Mouse (Mus musculus): ENCODE results near the gene Zfp281. TPM values are rescaled to one million over a fixed set of nuclear protein-coding genes. Genes with fewer than 3 reads are reported as not detected.

The Zfp281 gene
- polyA plus RNA-seq, 2 experiments = 2.9 to 6.7 TPM

DNA sequence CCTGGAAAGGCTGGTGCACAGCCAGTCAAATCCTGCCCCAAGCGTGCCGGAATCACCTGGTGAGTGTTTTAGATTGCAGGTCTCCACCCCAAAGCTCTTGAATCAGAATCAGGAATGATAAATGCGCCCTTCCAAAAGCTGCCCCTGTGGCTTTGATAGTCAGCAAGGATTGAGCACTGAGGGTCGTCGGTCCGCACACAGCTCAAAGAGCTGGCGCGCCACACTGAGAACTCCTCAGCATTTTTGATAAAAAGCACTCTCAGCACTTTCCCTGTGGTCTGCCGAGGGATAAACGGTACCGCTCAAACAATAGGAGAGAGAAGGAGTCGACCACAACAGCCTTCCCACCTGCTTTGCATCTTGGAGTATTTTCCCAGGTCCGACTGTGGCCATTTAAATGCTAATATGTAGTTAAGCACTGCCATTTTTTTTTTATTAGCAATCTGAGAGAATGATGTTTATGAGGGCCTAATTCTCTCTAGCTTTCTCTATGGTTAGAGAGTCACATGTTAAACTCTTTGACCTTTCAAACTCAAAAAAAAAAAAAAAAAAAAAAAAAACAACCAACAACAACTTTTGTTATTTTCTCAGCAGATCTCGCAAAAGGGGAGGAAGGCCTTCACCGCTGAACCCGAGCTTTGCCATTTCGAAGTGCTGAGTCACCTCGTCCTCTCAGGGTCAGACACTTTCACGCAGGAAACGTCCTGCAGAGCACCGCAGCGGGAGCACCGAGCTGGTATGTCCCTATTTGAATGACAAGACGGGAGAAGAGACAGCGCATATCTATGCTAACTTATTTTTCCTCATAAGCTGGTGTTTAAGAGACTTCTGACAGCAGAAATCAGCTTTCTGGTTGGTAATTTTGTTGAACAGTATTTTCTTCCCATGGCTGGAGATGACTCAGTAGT, 50.1 kb downstream of the Zfp281 start:
- Histone ChIP-seq H3K36me3 (replicated peaks; ENCODE audit: control insufficient read depth, insufficient read depth, low read depth) (no peaks in the 10 kb centered on the region), H3K27me3 (ENCODE audit: control insufficient read depth, insufficient read depth, low read length) (no peaks in the 10 kb centered on the region), H3K4me1 (replicated peaks; ENCODE audit: control insufficient read depth in 2 of 2, insufficient read depth in 2 of 2, low read length in 1 of 2) (peaks cover 0 to 3% of the 10 kb centered on the region in 2 experiments; a peak in 2 of 4 replicates), H3K27ac (no peak overlapping the region), H3K9ac (replicated peaks) (no peak overlapping the region), H3K4me2 (ENCODE audit: low read depth) (peak overlapping the region; percentile 20; the same call in 1 of the 2 replicates), H3K9me3 (ENCODE audit: control insufficient read depth, low read length) (no peaks in the 10 kb centered on the region), H3K4me3 (ENCODE audit: insufficient read depth in 1 of 2, low read depth in 2 of 2, low read length in 2 of 2) (no peak overlapping the region)
- DNase-seq (ENCODE audit: low read depth in 3 of 3, low spot score in 3 of 3) = no peak
- 41% methylated on average over 25 of the region's 25 CpGs for WGBS (ENCODE audit: insufficient replicate concordance)
- TF ChIP-seq CTCF (IDR thresholded peaks at IDR 0.05; ENCODE audit: low read depth) (no peak), EP300 (IDR thresholded peaks at IDR 0.05; ENCODE audit: low read depth) (no peak)
- no peak for ATAC-seq (ENCODE audit: insufficient read depth)

DNA sequence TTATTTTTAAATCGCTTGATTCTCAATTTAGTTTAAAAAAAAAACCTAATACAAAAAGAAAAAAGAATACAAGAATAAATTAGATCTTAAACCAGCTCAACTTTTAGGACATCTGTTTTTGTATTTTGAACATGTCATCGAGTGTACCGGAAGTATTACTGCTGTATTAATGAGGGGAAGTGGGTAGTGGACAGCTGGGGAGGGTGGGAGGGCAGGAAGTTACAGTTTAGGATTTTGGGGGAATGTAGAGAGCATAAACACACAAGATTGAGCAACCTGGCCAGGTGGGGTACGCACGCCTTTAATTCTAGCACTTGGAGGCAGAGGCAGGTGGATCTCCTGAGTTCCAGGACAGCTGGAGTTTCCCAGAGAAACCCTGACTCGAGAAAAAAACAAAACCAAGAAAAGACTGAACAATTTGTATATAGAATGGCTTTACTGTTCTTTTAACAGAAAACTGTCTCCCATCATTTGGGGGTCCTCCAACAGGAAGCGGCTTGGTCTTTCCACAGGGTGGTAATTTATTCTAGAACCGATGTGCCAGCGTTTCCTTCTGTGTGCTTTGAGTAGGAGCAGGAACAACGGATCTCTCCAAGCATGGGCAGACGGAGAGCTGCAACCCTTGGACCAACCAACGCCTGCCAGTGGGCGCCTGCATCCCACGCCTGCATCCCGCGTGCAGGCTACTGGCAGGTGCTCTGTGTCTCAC, 51.2 kb downstream of the Zfp281 start:
- no peak overlapping the region for H3K4me2 ChIP-seq (ENCODE audit: low read depth)
- ATAC-seq (ENCODE audit: insufficient read depth) = no peak
- DNase-seq (ENCODE audit: low read depth in 3 of 3, low spot score in 3 of 3) = no peak
- H3K27ac ChIP-seq = no peak overlapping the region
- H3K9ac ChIP-seq (replicated peaks) = no peak overlapping the region
- peaks cover 0 to 3% of the 10 kb centered on the region in 2 experiments; a peak in 2 of 4 replicates for H3K4me1 ChIP-seq (replicated peaks; ENCODE audit: control insufficient read depth in 2 of 2, insufficient read depth in 2 of 2, low read length in 1 of 2)
- H3K36me3 ChIP-seq (replicated peaks; ENCODE audit: control insufficient read depth, insufficient read depth, low read depth) = no peaks in the 10 kb centered on the region
- H3K4me3 ChIP-seq (ENCODE audit: insufficient read depth in 1 of 2, low read depth in 2 of 2, low read length in 2 of 2) = no peak overlapping the region
- WGBS (ENCODE audit: insufficient replicate concordance) = 63% methylated on average over 16 of the region's 16 CpGs
- TF ChIP-seq EP300 (IDR thresholded peaks at IDR 0.05; ENCODE audit: low read depth) (no peak), CTCF (IDR thresholded peaks at IDR 0.05; ENCODE audit: low read depth) (no peak)
- H3K27me3 ChIP-seq (ENCODE audit: control insufficient read depth, insufficient read depth, low read length) = no peaks in the 10 kb centered on the region
- no peaks in the 10 kb centered on the region for H3K9me3 ChIP-seq (ENCODE audit: control insufficient read depth, low read length)

DNA sequence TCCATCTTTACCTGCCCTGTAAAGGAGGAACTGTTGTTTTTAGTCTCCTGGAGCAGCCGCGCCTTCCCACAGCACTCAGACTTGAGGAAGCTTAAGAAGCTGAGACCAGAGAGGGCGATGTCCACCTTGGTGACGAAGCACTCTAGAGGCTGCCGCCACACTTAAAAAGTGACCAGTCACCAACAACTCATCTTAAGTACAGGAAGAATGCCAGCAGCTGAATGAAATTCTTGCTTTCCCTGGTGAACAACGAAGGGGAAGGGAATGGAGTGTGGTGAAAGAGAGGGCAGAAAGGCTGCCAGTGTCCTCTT, 51.7 kb downstream of the Zfp281 start:
- Histone ChIP-seq H3K36me3 (replicated peaks; ENCODE audit: control insufficient read depth, insufficient read depth, low read depth) (no peaks in the 10 kb centered on the region), H3K4me1 (replicated peaks; ENCODE audit: control insufficient read depth in 2 of 2, insufficient read depth in 2 of 2, low read length in 1 of 2) (peaks cover 0 to 3% of the 10 kb centered on the region in 2 experiments; a peak in 2 of 4 replicates), H3K27ac (no peak overlapping the region), H3K9ac (replicated peaks) (no peak overlapping the region), H3K27me3 (ENCODE audit: control insufficient read depth, insufficient read depth, low read length) (no peaks in the 10 kb centered on the region), H3K4me3 (ENCODE audit: insufficient read depth in 1 of 2, low read depth in 2 of 2, low read length in 2 of 2) (no peak overlapping the region), H3K4me2 (ENCODE audit: low read depth) (no peak overlapping the region), H3K9me3 (ENCODE audit: control insufficient read depth, low read length) (no peaks in the 10 kb centered on the region)
- no peak for ATAC-seq (ENCODE audit: insufficient read depth)
- no peak for DNase-seq (ENCODE audit: low read depth in 3 of 3, low spot score in 3 of 3)
- TF ChIP-seq CTCF (IDR thresholded peaks at IDR 0.05; ENCODE audit: low read depth) (no peak), EP300 (IDR thresholded peaks at IDR 0.05; ENCODE audit: low read depth) (no peak)
- WGBS (ENCODE audit: insufficient replicate concordance) = 61% methylated on average over 6 of the region's 6 CpGs

DNA sequence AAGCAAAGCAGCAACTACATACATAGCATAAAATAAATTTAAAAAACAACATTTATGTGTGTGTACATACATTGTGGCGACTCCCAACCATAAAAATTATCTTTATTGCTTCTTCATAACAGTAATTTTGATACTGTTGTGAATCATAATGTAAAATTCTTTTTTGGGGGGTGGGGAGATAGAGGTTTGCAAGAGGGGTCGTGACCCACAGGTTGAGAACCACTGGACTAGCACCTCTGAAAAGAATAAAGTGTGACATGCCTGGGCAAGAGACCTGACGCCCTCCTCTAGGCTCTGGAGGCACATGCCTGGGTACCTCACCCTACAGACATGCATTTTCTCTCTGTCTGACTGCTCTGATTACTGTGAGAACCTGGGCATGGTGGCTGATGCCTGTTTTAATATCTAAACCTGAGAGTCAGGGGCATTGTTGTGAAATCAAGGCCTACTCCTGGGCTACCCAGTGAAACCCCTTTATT, 53.2 kb downstream of the Zfp281 start:
- ATAC-seq (ENCODE audit: insufficient read depth) = no peak
- WGBS (ENCODE audit: insufficient replicate concordance) = 58% methylated on average over 3 of the region's 3 CpGs
- no peaks in the 10 kb centered on the region for H3K27me3 ChIP-seq (ENCODE audit: control insufficient read depth, insufficient read depth, low read length)
- H3K4me1 ChIP-seq (replicated peaks; ENCODE audit: control insufficient read depth in 2 of 2, insufficient read depth in 2 of 2, low read length in 1 of 2) = peaks cover 0 to 7% of the 10 kb centered on the region in 2 experiments; a peak in 2 of 4 replicates
- no peak for TF ChIP-seq EP300 (IDR thresholded peaks at IDR 0.05; ENCODE audit: low read depth)
- no peak for TF ChIP-seq CTCF (IDR thresholded peaks at IDR 0.05; ENCODE audit: low read depth)
- no peak for DNase-seq (ENCODE audit: low read depth in 3 of 3, low spot score in 3 of 3)
- no peak overlapping the region for H3K4me3 ChIP-seq (ENCODE audit: insufficient read depth in 1 of 2, low read depth in 2 of 2, low read length in 2 of 2)
- H3K36me3 ChIP-seq (replicated peaks; ENCODE audit: control insufficient read depth, insufficient read depth, low read depth) = no peaks in the 10 kb centered on the region
- no peak overlapping the region for H3K9ac ChIP-seq (replicated peaks)
- H3K4me2 ChIP-seq (ENCODE audit: low read depth) = no peak overlapping the region
- H3K27ac ChIP-seq = no peak overlapping the region
- no peaks in the 10 kb centered on the region for H3K9me3 ChIP-seq (ENCODE audit: control insufficient read depth, low read length)

DNA sequence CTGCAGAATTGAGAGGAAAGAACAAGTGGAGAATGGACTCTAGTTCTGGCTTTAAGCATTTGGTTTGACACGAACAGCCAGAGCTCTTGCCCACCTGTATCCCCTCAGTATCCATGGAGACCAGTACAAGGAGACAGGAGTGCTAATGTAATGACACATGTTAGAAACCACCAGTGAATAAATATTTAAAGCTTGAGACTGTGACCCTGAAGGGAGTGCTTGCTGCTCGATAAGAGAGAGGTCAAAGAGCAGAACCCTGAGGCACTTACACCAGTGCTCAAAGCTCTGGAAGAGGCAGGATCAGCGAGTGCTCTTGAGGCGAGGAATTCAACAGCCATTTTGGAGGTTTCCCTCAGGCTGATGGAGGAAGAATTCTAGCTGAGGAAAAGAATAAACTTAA, 54.1 kb downstream of the Zfp281 start:
- no peak for TF ChIP-seq CTCF (IDR thresholded peaks at IDR 0.05; ENCODE audit: low read depth)
- TF ChIP-seq EP300 (IDR thresholded peaks at IDR 0.05; ENCODE audit: low read depth) = no peak

More for the DNA sequence above, 54.1 kb downstream of the Zfp281 start:
- Histone ChIP-seq H3K4me1 (replicated peaks; ENCODE audit: control insufficient read depth in 2 of 2, insufficient read depth in 2 of 2, low read length in 1 of 2) (peaks cover 0 to 14% of the 10 kb centered on the region in 2 experiments; a peak in 2 of 4 replicates), H3K9ac (replicated peaks) (no peak overlapping the region), H3K27ac (no peak overlapping the region), H3K9me3 (ENCODE audit: control insufficient read depth, low read length) (no peaks in the 10 kb centered on the region), H3K4me3 (ENCODE audit: insufficient read depth in 1 of 2, low read depth in 2 of 2, low read length in 2 of 2) (no peak overlapping the region), H3K36me3 (replicated peaks; ENCODE audit: control insufficient read depth, insufficient read depth, low read depth) (no peaks in the 10 kb centered on the region), H3K27me3 (ENCODE audit: control insufficient read depth, insufficient read depth, low read length) (no peaks in the 10 kb centered on the region), H3K4me2 (ENCODE audit: low read depth) (no peak overlapping the region)
- WGBS (ENCODE audit: insufficient replicate concordance) = 50% methylated on average over 4 of the region's 4 CpGs
- no peak for DNase-seq (ENCODE audit: low read depth in 3 of 3, low spot score in 3 of 3)
- ATAC-seq (ENCODE audit: insufficient read depth) = no peak

Other genes with a start within 250 kb of the Zfp281 start
- 2.2 and 3.5 TPM in 2 replicates for gene Ddx59, start 209.6 kb upstream of the Zfp281 start, polyA plus RNA-seq (2012; rRNA removed)
- 4.4 and 5.2 TPM in 2 replicates for gene Ddx59, start 209.6 kb upstream of the Zfp281 start, polyA plus RNA-seq (2014; fragmentation: Nextera tagmentation; extraction: Ambion mirVana)
- 3.3 and 4.9 TPM in 2 replicates for gene Kif14, start 158.6 kb upstream of the Zfp281 start, polyA plus RNA-seq (2012; rRNA removed)
- 8.3 and 9.9 TPM in 2 replicates for gene Kif14, start 158.6 kb upstream of the Zfp281 start, polyA plus RNA-seq (2014; fragmentation: Nextera tagmentation; extraction: Ambion mirVana)

Measured in liver, embryonic 14.5 days (tissue).